Mouse (Mus musculus) cerebellum, postnatal 36 days (tissue): ENCODE measurements around the gene Dtx3l.
"Not testable (repeated sequence)": the region's sequence is repeated elsewhere in the genome, so short reads cannot be mapped to it uniquely, and the experiment has no call there.

Experiments
- DNase-seq, 2 experiments: peaks; one replicate each; pipeline ENCODE4 v3.0.0; 2021 to 2022; ENCODE audit warnings: mixed read lengths in 2 of 2

The Dtx3l gene

GRCm38 (mm10) chr16:35923546-35924198 is 15.3 kb downstream of the Dtx3l start:
- no peak for DNase-seq

GRCm38 (mm10) chr16:35922301-35922895 is 16.6 kb downstream of the Dtx3l start:
- DNase-seq = no peak

GRCm38 (mm10) chr16:35921676-35922235 is 17.2 kb downstream of the Dtx3l start:
- DNase-seq = no peak

- DNase-seq = no peak
Measured at GRCm38 (mm10) chr16:35918721-35919543, 20.0 kb downstream of the Dtx3l start.

- no peak for DNase-seq
Measured at GRCm38 (mm10) chr16:35914301-35914700, 24.6 kb downstream of the Dtx3l start.

- no peak for DNase-seq
Measured at GRCm38 (mm10) chr16:35913526-35913925, 25.4 kb downstream of the Dtx3l start.

GRCm38 (mm10) chr16:35911449-35911848 is 27.5 kb downstream of the Dtx3l start:
- DNase-seq = no peak

GRCm38 (mm10) chr16:35907432-35908201 is 31.3 kb downstream of the Dtx3l start:
- DNase-seq = peak; percentile 4 to 5

GRCm38 (mm10) chr16:35906887-35907286 is 32.1 kb downstream of the Dtx3l start:
- DNase-seq = no peak

- no peak for DNase-seq
Measured at GRCm38 (mm10) chr16:35905819-35906485, 33.0 kb downstream of the Dtx3l start.

- no peak for DNase-seq
Measured at GRCm38 (mm10) chr16:35905355-35905754, 33.6 kb downstream of the Dtx3l start.

- no peak for DNase-seq
Measured at GRCm38 (mm10) chr16:35904121-35904736, 34.7 kb downstream of the Dtx3l start.

GRCm38 (mm10) chr16:35903014-35903640 is 35.8 kb downstream of the Dtx3l start:
- DNase-seq = no peak

GRCm38 (mm10) chr16:35900541-35900940 is 38.4 kb downstream of the Dtx3l start:
- no peak for DNase-seq

GRCm38 (mm10) chr16:35894997-35895396 is 44.0 kb downstream of the Dtx3l start:
- DNase-seq = no peak

- not testable (repeated sequence) for DNase-seq
Measured at GRCm38 (mm10) chr16:35891603-35892002, 47.3 kb downstream of the Dtx3l start.

- DNase-seq = no peak
Measured at GRCm38 (mm10) chr16:35890645-35891044, 48.3 kb downstream of the Dtx3l start.

- DNase-seq = no peak
Measured at GRCm38 (mm10) chr16:35888910-35889309, 50.0 kb downstream of the Dtx3l start.

GRCm38 (mm10) chr16:35888174-35888573 is 50.8 kb downstream of the Dtx3l start:
- DNase-seq = no peak
